Comparison of ENCODE assay signal across 8 mouse cellular contexts in genomic region chr13:73603522-73604155, GRCm38 (mm10). TPM values are rescaled to one million over a fixed set of nuclear protein-coding genes. Genes with fewer than 3 reads are reported as not detected.
DNase-seq lines count a peak whose midpoint lies in the region; ATAC-seq lines count a peak whose summit lies in the region.

Gene Clptm1l (plus strand): TSS chr13:73604006.

- intact Hi-C loops in gastrocnemius, postnatal 14 days (cut with DNase I; ENCODE audit: low total_unique reads): no loop called here
- intact Hi-C loops in left cerebral cortex, postnatal 10 days (cut with DNase I): loop anchor here (5.0 kb wide), 1 partner anchor 91 kb away; no protein-coding TSS in a partner anchor

- peak; percentile 96 for ATAC-seq in inflammation-experienced regulatory T-cells, adult 6 months
- peak; percentile 95 for ATAC-seq in megakaryocyte-erythroid progenitor cell, adult 5-6 weeks (replicated peaks; ENCODE audit: low FRiP score, low TSS enrichment, poor library complexity, severe bottlenecking)

- peak; percentile 98 to 99 for DNase-seq in adrenal gland, adult (ENCODE audit: inconsistent age in 2 of 2, low spot score in 1 of 2)
- peak; percentile 96 for DNase-seq in embryo, embryonic 10.5 days (ENCODE audit: low spot score)
- peak; percentile 97 for DNase-seq in gastrocnemius, postnatal 14 days
- peak; percentile 97 to 98 for DNase-seq in left cerebral cortex, postnatal 10 days (ENCODE audit: extremely low spot score in 1 of 2, low spot score in 2 of 2)
- peak; percentile 99 for DNase-seq in right cerebral cortex, postnatal 25 days
- peak; percentile 95 to 96 for DNase-seq in urinary bladder, postnatal 4 days (ENCODE audit: low spot score in 2 of 2)

RNA-seq across cellular contexts. Expression of gene Clptm1l, which starts in this region (rescaled TPM):
- 10 to 100 TPM; 39.5 to 50.3 TPM for total RNA-seq in gastrocnemius, postnatal 14 days (2021)
- polyA plus RNA-seq in inflammation-experienced regulatory T-cells, adult 6 months (2017; shearing (Covaris generic)): 10 to 100 TPM; 34.1 to 56.7 (median 36.7) TPM
- 100 to 1,000 TPM; 123 to 124 TPM for total RNA-seq in left cerebral cortex, postnatal 10 days (2021)
- 130 and 134 TPM in 2 replicates for total RNA-seq in megakaryocyte-erythroid progenitor cell, adult 5-6 weeks (2014; fragmentation: Nextera tagmentation)
- total RNA-seq in megakaryocyte-erythroid progenitor cell, adult 5-6 weeks (2017): 86.7 and 87.6 TPM in 2 replicates

Comparison
In these comparisons a context has a peak if more than half of its experiments do, and no peak if none do; other contexts are left out.
1. Peak in every context shown above with its lines: DNase-seq and ATAC-seq.